Mouse (Mus musculus) hindbrain, embryonic 14.5 days (tissue): ENCODE results near the gene Eif4g3. TPM values are rescaled to one million over a fixed set of nuclear protein-coding genes. Genes with fewer than 3 reads are reported as not detected.

Experiments used
- ATAC-seq: fragments of 200-750 bp; cut with Nextera tagmentation; 2 replicates; pipeline ENCODE4 v1.8.0; 2017; ENCODE audit warnings: moderate number of reproducible peaks, mild to moderate bottlenecking, moderate TSS enrichment, moderate library complexity; ENCODE audit not compliant: low FRiP score
- DNase-seq: peaks from one replicate; pipeline ENCODE4 v3.0.0-alpha.2; 2015; ENCODE audit warnings: low spot score
- H3K27ac ChIP-seq: fragments of 300-500 bp; sonication (generic); 2 replicates; pipeline ENCODE4 v1.5.1; 2014; ENCODE audit warnings: mild to moderate bottlenecking, moderate library complexity
- H3K27me3 ChIP-seq: fragments of 300-500 bp; sonication (generic); 2 replicates; pipeline ENCODE4 v1.6.1; 2014; ENCODE audit warnings: mild to moderate bottlenecking, low read length, mixed read lengths; ENCODE audit not compliant: control insufficient read depth, insufficient read depth
- H3K36me3 ChIP-seq: fragments of 300-500 bp; sonication (generic); replicated peaks from 2 replicates; pipeline ENCODE4 v1.6.1; 2014; ENCODE audit not compliant: control insufficient read depth, insufficient read depth
- H3K4me1 ChIP-seq: fragments of 300-500 bp; sonication (generic); replicated peaks from 2 replicates; pipeline ENCODE4 v1.6.1; 2014; ENCODE audit warnings: antibody characterized with exemption, low read length, mixed read lengths; ENCODE audit not compliant: control insufficient read depth, insufficient read depth
- H3K4me2 ChIP-seq: fragments of 300-500 bp; sonication (generic); replicated peaks from 2 replicates; pipeline ENCODE4 v1.6.1; 2014; ENCODE audit warnings: mild to moderate bottlenecking, moderate library complexity
- H3K4me3 ChIP-seq: fragments of 300-500 bp; sonication (generic); replicated peaks from 2 replicates; pipeline ENCODE4 v1.5.1; 2014; ENCODE audit warnings: mild to moderate bottlenecking, low read length
- H3K9ac ChIP-seq: fragments of 300-500 bp; sonication (generic); 2 replicates; pipeline ENCODE4 v1.6.1; 2014
- H3K9me3 ChIP-seq: fragments of 300-500 bp; sonication (generic); 2 replicates; pipeline ENCODE4 v1.6.1; 2016; ENCODE audit warnings: low read length; ENCODE audit not compliant: control insufficient read depth
- WGBS: fragments of 180-500 bp; shearing (Covaris S2); extraction: QIAGEN DNeasy Blood & Tissue Kit; methylation state at CpG from one replicate; pipeline ENCODE4 v1.1.7; 2014; 5-methylcytosine and 5-hydroxymethylcytosine counted together
- polyA plus RNA-seq: library from polyadenylated mRNA; unstranded; fragments of >200 nt; fragmentation: Nextera tagmentation; extraction: Ambion mirVana; gene quantifications from 2 replicates; pipeline ENCODE4 v1.2.1, GENCODE M21; 2014

The Eif4g3 gene
- polyA plus RNA-seq, 1 experiment from 2014 or later: 65.3 TPM

DNA sequence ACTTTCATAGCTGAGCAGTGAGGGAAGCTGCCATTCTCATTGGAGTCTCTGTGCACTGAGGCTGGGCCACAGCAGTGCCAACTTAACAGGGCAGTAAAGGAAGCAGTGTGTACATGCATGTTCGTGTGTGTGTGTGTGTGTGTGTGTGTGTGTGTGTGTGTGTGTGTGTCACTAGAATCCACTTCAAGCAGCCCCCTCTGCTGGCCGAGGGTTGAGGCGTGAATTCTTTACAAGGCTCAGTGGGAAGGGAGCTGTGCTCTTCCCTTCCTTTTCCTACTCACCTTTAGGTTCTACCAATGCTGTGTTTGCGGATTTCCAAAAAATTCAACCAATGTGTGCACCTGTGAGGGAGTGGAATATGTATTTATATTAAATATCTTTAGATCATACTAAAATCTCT is 41.0 kb downstream of the Eif4g3 start:
- Histone ChIP-seq H3K4me1 (peaks cover 18% of the 10 kb centered on the region), H3K27ac (no peak overlapping the region), H3K9ac (no peak overlapping the region), H3K27me3 (no peaks in the 10 kb centered on the region), H3K9me3 (no peaks in the 10 kb centered on the region), H3K4me3 (no peak overlapping the region), H3K4me2 (no peak overlapping the region), H3K36me3 (peaks cover 19% of the 10 kb centered on the region)
- ATAC-seq (no peak), DNase-seq (no peak)
- WGBS: 90% methylated on average over 4 of the region's 4 CpGs

DNA sequence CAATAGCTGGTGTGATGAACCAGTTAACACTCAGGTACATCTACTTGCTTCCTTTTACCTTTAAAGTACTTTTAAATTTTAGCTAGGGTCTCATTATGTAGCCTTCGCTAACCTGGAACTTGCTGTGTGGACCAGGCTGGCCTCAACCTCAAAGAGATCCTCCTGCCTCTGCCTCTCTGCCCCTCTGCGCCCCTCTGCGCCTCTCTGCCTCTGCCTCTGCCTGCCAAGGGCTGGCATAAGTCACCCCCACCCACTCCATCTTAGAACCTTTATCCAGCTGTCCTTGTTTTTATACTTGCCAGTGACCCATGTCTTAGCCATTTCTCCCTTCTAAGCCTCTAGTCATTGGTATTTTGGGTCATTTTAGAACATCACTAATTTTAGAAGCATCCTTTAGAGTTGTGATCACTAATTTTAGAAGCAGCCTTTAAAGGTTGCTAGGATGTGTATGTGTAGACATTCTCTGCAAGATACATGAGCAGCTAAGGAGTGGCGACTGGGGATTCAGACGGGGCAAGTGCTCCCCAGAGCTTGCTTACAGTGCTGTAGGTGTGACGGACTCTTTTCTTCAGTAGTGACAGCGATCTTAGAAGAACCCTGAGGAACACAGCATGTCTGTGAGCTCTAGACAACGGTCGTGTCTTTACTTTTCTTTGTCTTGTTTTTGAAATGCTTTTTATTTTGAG is 42.8 kb downstream of the Eif4g3 start:
- Histone ChIP-seq H3K4me2 (no peak overlapping the region), H3K9me3 (no peaks in the 10 kb centered on the region), H3K36me3 (peaks cover 19% of the 10 kb centered on the region), H3K4me1 (peaks cover 19% of the 10 kb centered on the region), H3K27me3 (no peaks in the 10 kb centered on the region), H3K27ac (no peak overlapping the region), H3K4me3 (no peak overlapping the region), H3K9ac (no peak overlapping the region)
- ATAC-seq: no peak
- WGBS: 83% methylated on average over 9 of the region's 9 CpGs
- no peak for DNase-seq

DNA sequence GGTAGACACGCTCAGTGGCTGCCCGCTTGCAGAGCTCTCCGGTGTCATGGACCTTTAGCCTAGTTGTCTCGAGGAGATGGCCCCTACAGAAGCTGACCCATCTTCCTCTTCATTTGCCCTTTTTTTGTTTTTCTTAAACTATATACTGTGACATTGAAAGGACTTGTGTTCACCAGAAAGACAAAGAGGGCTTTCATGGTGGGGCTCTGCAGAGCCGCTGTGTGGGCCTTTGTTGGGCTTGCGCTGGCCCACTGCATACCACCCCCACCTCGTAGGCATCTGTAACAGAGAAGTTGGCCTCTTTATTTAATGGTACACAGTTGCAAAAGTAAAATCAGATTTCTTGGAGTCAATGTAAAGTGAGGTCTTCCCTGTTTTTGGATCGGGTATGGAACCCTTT is 44.3 kb downstream of the Eif4g3 start:
- peaks cover 4% of the 10 kb centered on the region; the same call in 1 of the 2 replicates for H3K36me3 ChIP-seq
- ATAC-seq: no peak
- 26% methylated on average over 8 of the region's 8 CpGs for WGBS
- H3K9ac ChIP-seq: 0 out of 2 replicates have a peak overlapping the region, but pooled peaks have one; percentile 20
- no peaks in the 10 kb centered on the region for H3K9me3 ChIP-seq
- H3K27me3 ChIP-seq: no peaks in the 10 kb centered on the region
- DNase-seq: no peak
- no peak overlapping the region; the same call in 1 of the 2 replicates for H3K27ac ChIP-seq
- H3K4me1 ChIP-seq: peaks cover 26% of the 10 kb centered on the region
- H3K4me3 ChIP-seq: no peak overlapping the region
- H3K4me2 ChIP-seq: no peak overlapping the region

DNA sequence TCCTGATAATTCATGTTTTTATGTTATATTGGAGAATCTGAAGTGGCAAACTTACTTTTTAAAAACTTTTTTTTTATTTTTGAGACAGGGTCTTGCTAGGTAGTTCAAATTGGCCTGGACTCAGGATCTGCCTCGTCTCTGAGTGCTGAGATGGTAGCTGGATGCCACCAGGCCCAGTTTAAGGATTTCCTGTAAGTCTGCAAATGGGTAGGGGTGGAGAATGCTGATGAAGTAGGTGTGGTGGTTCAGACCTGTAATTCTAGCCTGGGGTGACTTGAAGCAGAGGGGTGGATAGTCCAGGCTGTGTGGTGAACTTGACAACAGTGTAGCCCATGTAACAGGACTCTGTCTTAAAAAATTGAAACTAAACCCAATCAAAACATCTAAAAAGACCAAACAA is 45.1 kb downstream of the Eif4g3 start:
- no peak overlapping the region for H3K9ac ChIP-seq
- H3K27me3 ChIP-seq: no peaks in the 10 kb centered on the region
- DNase-seq (no peak), ATAC-seq (no peak)
- no peaks in the 10 kb centered on the region for H3K9me3 ChIP-seq
- H3K4me1 ChIP-seq: peaks cover 31% of the 10 kb centered on the region
- H3K36me3 ChIP-seq: peaks cover 3% of the 10 kb centered on the region; the same call in 1 of the 2 replicates
- H3K27ac ChIP-seq: no peak overlapping the region
- H3K4me2 ChIP-seq: no peak overlapping the region
- whole genome bisulfite sequencing: 75% methylated on average over 1 of the region's 1 CpGs
- H3K4me3 ChIP-seq: no peak overlapping the region

- no peak for DNase-seq
- no peak for ATAC-seq
- WGBS: 70% methylated on average over 13 of the region's 13 CpGs
- no peak overlapping the region for H3K4me3 ChIP-seq
- no peak overlapping the region for H3K9ac ChIP-seq
- H3K27me3 ChIP-seq: no peaks in the 10 kb centered on the region
- H3K36me3 ChIP-seq: peaks cover 3% of the 10 kb centered on the region; the same call in 1 of the 2 replicates
- no peak overlapping the region for H3K27ac ChIP-seq
- H3K9me3 ChIP-seq: no peaks in the 10 kb centered on the region
- H3K4me2 ChIP-seq: no peak overlapping the region
- H3K4me1 ChIP-seq: peaks cover 31% of the 10 kb centered on the region
Observed at GRCm38 (mm10) chr4:138038365-138039274, 45.8 kb downstream of the Eif4g3 start.

DNA sequence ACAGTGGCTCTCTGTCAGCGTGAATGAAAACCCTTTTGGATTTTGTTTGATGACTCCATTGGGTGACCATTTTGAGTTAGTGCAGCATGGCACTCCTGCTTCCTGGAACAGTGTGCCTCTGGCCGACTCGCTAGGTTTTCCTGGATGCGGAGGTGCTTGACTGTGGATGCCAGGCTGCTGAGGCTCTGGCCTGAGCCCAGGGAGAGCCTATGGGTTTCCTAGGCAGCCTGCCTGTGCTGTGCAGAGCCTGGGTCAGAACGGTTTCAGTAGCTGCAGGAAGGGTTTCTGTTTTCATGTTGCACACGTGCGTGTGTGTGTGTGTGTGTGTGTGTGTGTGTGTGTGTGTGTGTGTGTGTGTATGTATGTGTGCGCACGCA is 46.4 kb downstream of the Eif4g3 start:
- H3K4me2 ChIP-seq: no peak overlapping the region
- no peak for DNase-seq
- H3K4me3 ChIP-seq: no peak overlapping the region
- ATAC-seq: no peak
- H3K9me3 ChIP-seq: no peaks in the 10 kb centered on the region
- H3K9ac ChIP-seq: no peak overlapping the region
- H3K27me3 ChIP-seq: no peaks in the 10 kb centered on the region
- WGBS: 86% methylated on average over 9 of the region's 9 CpGs
- H3K4me1 ChIP-seq: peaks cover 31% of the 10 kb centered on the region
- H3K36me3 ChIP-seq: peaks cover 3% of the 10 kb centered on the region; the same call in 1 of the 2 replicates
- H3K27ac ChIP-seq: no peak overlapping the region

- Histone ChIP-seq H3K27ac (no peak overlapping the region), H3K36me3 (peaks cover 10% of the 10 kb centered on the region; the same call in 1 of the 2 replicates), H3K9ac (no peak overlapping the region), H3K4me1 (peaks cover 31% of the 10 kb centered on the region), H3K9me3 (no peaks in the 10 kb centered on the region), H3K4me3 (no peak overlapping the region), H3K27me3 (no peaks in the 10 kb centered on the region), H3K4me2 (no peak overlapping the region)
- WGBS: 90% methylated on average over 3 of the region's 3 CpGs
- DNase-seq (no peak), ATAC-seq (no peak)
Observed at GRCm38 (mm10) chr4:138040589-138040988, 47.8 kb downstream of the Eif4g3 start.

DNA sequence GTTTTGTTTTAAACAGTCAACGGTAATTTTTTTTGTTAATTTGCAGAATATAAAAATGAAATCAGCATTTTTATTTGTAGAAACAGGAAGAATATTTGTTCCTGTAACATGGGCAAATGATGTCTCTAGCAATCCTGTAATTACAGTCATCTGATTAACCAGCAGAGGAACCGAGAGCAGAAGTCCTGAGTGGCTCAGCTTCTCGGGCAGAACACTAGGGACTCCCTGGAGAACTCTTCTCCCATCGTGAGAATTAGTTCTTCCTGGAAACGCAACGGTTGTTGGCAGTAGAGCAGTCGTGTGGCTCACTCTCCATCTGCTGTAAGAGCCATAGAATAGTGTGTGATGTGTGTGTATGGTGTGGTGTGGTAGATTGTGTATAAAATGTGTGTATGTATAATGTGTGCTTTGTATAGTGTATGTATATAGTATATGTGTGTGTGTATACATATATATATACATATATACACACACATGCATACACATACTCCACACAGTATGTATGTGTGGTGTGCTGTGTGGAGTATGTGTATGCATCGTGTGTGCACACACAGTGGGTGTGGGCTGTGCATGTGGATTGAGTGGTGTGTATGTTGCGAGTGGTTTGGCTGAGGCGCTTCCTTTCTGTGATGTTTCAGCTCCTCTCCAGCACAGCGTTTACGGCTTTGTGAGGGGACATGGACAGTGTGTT is 48.9 kb downstream of the Eif4g3 start:
- 61% methylated on average over 12 of the region's 12 CpGs for WGBS
- Histone ChIP-seq H3K9ac (no peak overlapping the region), H3K4me1 (peaks cover 25% of the 10 kb centered on the region), H3K27me3 (no peaks in the 10 kb centered on the region), H3K4me3 (no peak overlapping the region), H3K9me3 (no peaks in the 10 kb centered on the region), H3K4me2 (no peak overlapping the region), H3K27ac (no peak overlapping the region), H3K36me3 (peaks cover 19% of the 10 kb centered on the region)
- no peak for DNase-seq
- ATAC-seq: peak; percentile 40; the same call in 1 of the 2 replicates

GRCm38 (mm10) chr4:138042257-138042589 is 49.4 kb downstream of the Eif4g3 start:
- Histone ChIP-seq H3K36me3 (peaks cover 21% of the 10 kb centered on the region), H3K9ac (no peak overlapping the region), H3K4me2 (no peak overlapping the region), H3K27me3 (no peaks in the 10 kb centered on the region), H3K4me1 (peaks cover 20% of the 10 kb centered on the region), H3K4me3 (no peak overlapping the region), H3K9me3 (no peaks in the 10 kb centered on the region), H3K27ac (no peak overlapping the region)
- no peak for ATAC-seq
- no peak for DNase-seq
- 55% methylated on average over 2 of the region's 2 CpGs for WGBS
